Mouse (Mus musculus) effector memory CD4-positive, alpha-beta T cell, adult 5 months (primary cell): ENCODE data around the gene Gm13090. TPM values are rescaled to one million over a fixed set of nuclear protein-coding genes. Genes with fewer than 3 reads are reported as not detected.

Source experiments
- polyA plus RNA-seq: library from polyadenylated mRNA; unstranded; fragments of 100-300 nt; shearing (Covaris generic); gene quantifications from one replicate; pipeline ENCODE4 v1.2.1, GENCODE M21; 2017

Gm13090 gene
- polyA plus RNA-seq, result not detected

DNA sequence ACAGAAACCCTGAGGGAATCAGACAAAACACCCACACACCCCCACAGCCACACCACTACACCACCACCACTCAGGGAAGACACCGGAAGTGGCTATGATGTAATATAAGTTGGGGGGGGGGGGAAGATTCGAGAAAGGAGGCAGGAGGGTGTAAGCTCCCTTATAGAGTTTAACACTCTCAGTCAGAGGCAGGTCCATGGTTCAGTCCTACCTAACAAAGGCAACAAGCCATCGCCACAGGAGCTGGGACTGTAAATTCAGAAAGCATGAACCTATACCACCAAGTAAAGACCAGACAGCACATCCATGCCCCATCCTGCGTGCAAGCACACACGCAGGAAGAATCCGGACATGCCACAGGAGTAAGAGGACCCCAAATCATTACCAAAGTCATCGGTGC, at the start of gene Gm13090:
Gene Gm13090 (plus strand): TSS at position 301 of the 400 bp plus-strand sequence.

DNA sequence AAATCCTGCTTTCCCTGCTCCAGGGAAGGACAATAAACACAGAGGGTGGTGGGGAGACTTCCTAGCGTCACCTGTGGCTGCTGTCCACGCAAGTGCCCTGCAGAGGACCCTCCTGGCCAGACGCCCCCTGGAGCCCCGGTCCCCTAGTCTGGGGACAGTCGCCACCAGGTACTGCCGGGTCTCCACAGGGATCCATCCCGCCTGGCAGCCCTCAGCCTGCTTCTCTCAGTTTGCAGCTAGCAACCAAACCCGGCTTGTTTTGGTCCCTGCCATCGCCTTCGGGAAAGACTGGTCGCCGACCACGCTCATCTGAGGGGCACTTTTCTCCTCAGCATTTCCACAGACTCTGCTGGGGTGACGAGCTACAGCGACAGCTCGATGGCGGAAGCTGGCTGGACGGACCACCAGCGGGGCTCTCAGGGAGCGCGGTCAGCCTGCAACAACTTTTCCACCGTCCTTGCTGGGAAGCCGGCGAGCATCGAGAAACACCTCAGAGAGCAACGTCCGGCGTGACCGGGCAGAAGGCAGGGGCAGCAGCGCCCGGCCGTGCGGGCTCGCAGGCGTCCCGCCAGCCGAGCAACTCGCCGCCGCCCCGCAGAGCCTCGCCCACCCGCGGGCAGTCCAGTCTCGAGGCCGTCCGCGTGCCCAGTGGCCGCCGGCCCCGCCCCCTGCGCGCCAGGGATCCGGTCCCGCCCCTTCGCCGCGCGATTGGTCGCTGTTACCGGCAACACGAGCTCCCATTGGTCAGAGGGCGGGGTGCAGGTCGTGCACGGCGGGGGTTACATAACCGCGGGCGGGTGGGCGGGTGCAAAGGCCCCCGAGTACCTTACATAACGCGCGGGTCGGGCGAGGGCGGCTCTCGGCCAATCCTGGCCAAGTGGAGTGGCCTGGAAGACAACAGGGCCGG, 45.1 kb upstream of the Gm13090 start, which contains the start of gene Per3:
Gene Per3 (minus strand): TSS at position 629 of the 907 bp plus-strand sequence.

DNA sequence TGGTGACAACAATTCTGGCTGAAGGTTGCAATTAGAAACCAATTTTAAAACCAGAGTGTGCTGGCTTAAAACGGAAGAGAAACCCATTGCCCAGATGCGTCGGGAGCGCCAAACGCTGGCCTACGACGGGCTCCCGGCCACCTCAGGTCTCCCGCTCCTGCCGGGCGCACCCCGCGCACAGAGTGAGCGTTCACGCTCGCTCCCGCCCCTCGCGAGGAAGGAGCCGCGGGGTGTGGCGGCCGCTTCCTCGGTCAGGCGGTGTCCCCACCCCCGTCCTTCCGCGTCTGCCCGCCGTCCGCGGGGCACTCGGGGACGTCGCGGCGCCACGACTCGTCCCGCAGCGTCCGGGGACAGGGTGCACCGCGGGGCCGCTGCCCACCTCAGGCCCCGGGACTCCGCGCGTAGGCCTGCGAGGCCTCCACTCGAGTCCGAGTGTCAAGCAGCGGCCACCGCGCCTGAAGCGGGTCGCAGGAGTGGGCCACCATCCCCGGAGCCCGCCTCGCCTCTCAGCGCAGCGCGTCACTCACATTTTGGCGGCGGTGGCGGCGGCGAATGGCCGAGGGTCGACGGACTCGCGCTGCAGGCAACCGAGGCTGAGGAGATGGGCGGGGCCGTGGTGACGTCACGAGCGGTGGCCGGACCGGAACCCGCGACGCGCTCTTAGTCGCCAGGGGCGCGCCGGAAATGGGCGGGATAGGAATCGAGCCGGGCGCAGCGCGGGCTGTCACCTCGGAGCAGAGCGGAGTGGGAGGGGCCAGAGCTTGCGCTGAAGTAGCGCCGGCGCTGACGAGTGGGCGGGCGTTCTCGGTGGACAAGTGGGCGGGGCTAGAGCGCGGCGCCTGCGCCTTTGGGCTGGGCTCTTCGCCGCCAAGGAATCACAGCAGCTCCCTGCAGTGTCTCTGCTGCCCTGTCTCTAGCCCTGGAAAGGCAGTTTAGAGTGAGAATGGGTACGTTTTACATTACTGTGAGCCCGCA, 31.7 kb upstream of the Gm13090 start, which contains the start of gene Vamp3:
Gene Vamp3 (minus strand): TSS at position 617 of the 975 bp plus-strand sequence.

Other genes with a start within 250 kb of the Gm13090 start
- gene Errfi1, start 235.7 kb upstream of the Gm13090 start, polyA plus RNA-seq, result 61.5 TPM
- gene Park7, start 175.1 kb upstream of the Gm13090 start, polyA plus RNA-seq, result 231 TPM
- 35.2 TPM for gene Tnfrsf9, start 175.0 kb upstream of the Gm13090 start, polyA plus RNA-seq
- not detected for gene Uts2, start 92.5 kb upstream of the Gm13090 start, polyA plus RNA-seq
- gene Per3, start 44.9 kb upstream of the Gm13090 start, polyA plus RNA-seq, result 4.5 TPM
- 83.1 TPM for gene Vamp3, start 31.6 kb upstream of the Gm13090 start, polyA plus RNA-seq